Mouse (Mus musculus) adrenal gland, adult 10 weeks (tissue): ENCODE data around the gene Atp5f1. TPM values are rescaled to one million over a fixed set of nuclear protein-coding genes. Genes with fewer than 3 reads are reported as not detected.

Experiments
- polyA plus RNA-seq: library from polyadenylated mRNA; stranded (reverse); fragments of 350-450 nt; fragmentation: Illumina TruSeq; extraction: RNeasy Lipid Tissue Mini Kit (QIAGEN cat#74804); gene quantifications from one replicate; pipeline ENCODE4 v1.2.3, GENCODE M21; 2014; ENCODE audit warnings: low read depth, low replicate concordance

The Atp5f1 gene
- polyA plus RNA-seq = 1,327 TPM

DNA sequence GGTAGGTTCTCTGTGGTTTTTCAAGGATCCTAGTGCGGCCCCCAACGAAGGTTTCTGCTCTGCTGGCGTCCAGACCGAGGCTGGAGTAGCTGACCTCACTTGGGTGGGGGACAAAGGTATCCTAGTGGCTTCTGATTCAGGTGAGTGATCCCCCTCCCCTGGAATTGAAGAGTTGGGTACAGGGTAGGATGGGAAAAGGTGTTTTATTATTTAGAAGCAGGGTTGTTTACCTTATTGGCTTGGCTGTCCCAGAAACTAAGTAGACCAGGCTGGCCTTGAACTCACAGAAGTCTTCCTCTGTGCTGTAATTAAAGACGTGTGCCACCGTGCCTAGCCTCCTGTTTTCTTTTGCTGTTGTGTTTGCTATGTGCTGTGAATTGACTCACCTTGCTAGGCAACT lies at the start of gene Atp5f1:
Gene Atp5f1 (minus strand): TSS at position 101 of the 400 bp plus-strand sequence.

DNA sequence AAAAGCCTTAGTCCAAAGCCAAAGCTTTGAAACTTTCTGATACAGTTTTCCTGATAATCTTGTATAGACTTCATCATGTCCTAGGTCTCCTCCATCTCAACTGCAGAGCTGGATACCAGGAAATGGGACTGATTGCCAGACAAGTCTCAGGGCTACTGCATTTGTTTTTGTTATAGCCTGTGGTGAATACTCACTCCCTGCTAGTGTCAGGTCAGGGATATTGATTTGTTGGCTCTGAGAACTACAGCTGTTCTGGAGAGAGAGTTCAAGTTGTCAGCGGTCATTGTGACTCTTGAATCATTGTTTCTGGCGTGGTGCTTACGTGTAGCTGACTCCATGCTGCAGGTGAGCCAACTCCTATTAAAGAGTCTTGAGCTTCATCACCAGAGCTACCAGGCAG lies 13.5 kb upstream of the Atp5f1 start, which contains the start of gene Ovgp1:
Gene Ovgp1 (plus strand): TSS at position 301 of the 400 bp plus-strand sequence.

DNA sequence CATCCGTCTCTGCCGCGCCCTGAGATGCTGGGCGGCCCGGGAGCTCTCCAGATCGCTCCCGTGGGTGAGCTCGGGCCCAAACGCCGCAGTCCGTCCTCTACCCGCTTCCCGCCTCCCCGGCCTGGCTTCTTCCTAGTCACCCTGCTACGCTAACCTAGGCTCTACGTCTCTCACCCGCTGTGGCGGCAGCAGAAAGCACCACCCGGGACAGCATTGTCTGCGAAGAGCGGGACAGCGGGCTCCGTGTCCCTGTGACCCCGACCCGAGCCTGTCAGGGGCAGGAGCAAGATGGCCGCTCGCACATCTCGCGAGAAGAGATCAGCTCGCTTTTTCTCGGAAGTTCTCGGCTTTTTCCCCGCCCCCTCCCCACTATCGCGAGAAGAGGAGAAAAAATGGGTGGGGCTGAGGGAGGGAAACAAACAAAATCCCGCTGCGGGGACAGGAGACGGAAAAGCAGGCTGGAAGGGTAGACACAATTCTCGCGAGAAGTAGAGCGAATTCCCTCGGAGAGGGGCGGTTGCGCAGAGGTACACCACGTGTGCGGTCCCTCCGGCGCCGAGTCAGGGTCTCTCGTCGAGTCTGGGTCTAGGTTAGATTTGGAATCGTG lies 822 bp downstream of the Atp5f1 start, which contains the start of gene Wdr77:
Gene Wdr77 (plus strand): TSS at position 396 of the 607 bp plus-strand sequence.

DNA sequence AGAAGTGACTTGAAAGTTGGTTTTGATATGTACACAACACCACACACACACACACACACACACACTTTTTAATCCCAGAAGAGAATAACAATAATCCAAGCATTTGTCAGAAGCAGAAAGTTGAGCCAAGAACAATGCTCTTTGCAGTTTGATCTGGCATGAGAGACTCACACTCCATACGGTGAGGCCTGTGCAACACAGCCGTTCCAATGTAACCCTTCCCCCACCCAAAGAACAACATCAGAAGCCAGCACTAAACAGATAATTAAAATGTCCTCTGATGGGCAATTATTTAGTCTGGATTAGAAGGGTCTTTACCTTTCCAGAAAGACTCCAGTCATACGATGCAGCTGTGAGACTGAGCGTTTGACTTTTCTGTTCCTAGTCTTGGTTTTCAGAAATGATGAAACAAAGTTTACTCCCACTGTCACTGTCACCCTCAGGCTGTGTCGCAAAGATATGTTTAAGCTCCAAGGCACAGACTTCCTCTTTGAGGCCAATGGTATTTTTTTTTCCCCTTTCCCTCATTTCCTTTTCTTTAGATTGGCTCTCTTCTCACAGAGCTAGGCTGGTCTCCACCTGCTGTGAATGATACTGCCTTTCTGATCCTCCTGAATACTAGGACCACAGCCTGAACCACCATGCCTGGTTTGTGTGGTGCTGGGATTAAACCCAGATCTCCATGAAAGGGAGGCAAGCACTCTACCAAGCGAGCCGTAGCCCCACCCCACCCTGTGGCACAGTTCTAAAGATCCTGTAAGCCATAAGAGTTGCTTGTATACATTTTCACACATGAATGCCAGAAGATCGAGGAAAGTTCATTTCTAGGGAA lies 27.4 kb downstream of the Atp5f1 start, which contains the start of gene I830077J02Rik:
Gene I830077J02Rik (minus strand): TSS at position 425 of the 832 bp plus-strand sequence.

Other genes starting within 250 kb of the Atp5f1 start
- 821 TPM for gene Rap1a, start 158.8 kb downstream of the Atp5f1 start, polyA plus RNA-seq
- not detected for gene Adora3, start 89.2 kb downstream of the Atp5f1 start, polyA plus RNA-seq
- not detected for gene Tmigd3, start 89.2 kb downstream of the Atp5f1 start, polyA plus RNA-seq
- 1.7 TPM for gene I830077J02Rik, start 27.4 kb downstream of the Atp5f1 start, polyA plus RNA-seq
- 68.3 TPM for gene Wdr77, start 730 bp downstream of the Atp5f1 start, polyA plus RNA-seq
- gene Ovgp1, start 13.6 kb upstream of the Atp5f1 start, polyA plus RNA-seq = 2.6 TPM
- not detected for gene Pifo, start 54.5 kb upstream of the Atp5f1 start, polyA plus RNA-seq
- gene Chil5, start 72.7 kb upstream of the Atp5f1 start, polyA plus RNA-seq = not detected
- gene Chia1, start 153.1 kb upstream of the Atp5f1 start, polyA plus RNA-seq = not detected
- 25.1 TPM for gene Chil3, start 207.5 kb upstream of the Atp5f1 start, polyA plus RNA-seq